Mouse (Mus musculus) heart, adult 8-10 months (tissue): ENCODE results near the gene Cyb5d2. TPM values are rescaled to one million over a fixed set of nuclear protein-coding genes. Genes with fewer than 3 reads are reported as not detected.
"Not testable (repeated sequence)": the region's sequence is repeated elsewhere in the genome, so short reads cannot be mapped to it uniquely, and the experiment has no call there.

ENCODE experiments used
- DNase-seq: peaks from one replicate; pipeline ENCODE4 v3.0.0; 2022; ENCODE audit warnings: low spot score
- total RNA-seq, 4 experiments: library from RNA; stranded (reverse); gene quantifications; 2 replicates each; pipeline ENCODE4 v1.2.4; 2022

Cyb5d2 gene
- total RNA-seq, 4 experiments from 2014 or later: 23.7 to 26.3 (median 25.4) TPM

DNA sequence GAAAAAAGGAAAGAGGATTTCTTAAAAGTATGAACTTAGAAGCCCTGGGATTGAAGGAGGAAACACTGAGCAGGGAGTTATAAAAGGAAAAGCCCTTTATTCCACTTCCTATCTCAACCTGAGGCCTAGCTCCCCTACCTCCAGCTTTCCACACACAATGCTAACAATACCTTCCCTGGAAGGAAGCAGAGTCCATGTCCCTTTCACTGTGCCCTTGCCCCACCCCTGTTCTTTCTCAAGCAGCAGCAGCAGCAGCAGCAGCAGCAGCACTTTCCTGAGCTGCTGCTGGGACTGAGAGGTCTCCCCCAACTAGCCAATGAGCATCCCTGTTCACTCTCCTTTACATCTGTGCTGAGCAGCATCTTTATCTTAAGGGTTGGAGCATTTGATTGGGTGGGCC, 17.0 kb downstream of the Cyb5d2 start:
- DNase-seq: no peak

DNA sequence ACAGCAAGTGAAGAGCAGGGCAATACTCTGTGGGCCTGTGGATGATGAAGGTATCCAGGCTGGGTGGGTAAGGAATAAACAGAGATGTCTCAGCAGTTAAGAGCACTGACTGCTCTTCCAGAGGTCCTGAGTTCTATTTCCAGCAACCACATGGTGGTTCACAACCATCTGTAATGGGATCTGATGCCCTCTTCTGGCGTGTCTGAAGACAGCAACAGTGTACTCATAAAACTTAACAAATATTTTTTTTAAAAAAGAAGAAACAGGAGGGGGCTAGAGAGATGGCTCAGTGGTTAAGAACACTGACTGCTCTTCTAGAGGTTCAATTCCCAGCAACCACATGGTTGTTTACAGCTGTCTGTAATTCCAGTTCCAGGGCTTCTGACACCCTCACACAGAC, 23.3 kb downstream of the Cyb5d2 start:
- not testable (repeated sequence) for DNase-seq

DNA sequence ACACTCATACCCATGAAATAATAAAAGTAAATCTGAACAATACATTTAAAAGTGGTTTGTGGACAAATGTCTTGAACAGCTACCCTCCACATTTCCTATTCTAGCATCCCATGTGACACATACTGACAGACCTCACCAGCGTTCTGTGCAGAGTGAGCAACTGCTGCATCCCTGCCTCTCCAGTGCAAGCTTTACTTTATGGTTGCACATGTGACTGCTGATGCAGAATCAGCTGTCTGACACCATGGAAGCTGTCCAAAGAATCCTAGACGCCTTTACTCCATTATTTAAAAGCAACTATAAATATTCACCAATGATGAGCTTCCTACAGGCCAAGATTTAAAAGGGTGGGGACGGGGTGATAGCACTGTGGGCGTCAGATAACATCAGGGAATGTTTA, 24.5 kb downstream of the Cyb5d2 start:
- DNase-seq: no peak

- no peak for DNase-seq
These were observed 25.1 kb downstream of the Cyb5d2 start for GRCm38 (mm10) chr11:72770816-72771215.

DNA sequence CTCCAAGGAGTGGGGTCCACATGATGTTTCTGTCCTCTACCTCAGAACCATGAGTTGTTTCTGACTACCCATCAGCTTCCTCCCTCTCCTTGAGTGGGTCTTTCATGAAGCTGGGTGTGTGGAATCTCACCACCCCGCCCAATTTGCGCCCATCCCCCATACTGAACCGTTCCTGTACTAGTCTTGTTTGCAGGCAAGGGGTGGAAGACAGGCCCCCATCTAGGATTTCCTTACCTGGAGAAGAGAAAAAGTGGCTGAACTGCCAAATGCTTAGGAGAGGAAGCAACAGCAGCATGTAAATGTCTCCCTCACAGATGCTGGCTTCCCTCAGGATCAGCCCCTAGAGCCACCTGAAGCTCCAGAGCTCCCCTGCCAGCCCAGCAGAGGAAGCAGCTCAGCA, 25.6 kb downstream of the Cyb5d2 start:
- no peak for DNase-seq

DNA sequence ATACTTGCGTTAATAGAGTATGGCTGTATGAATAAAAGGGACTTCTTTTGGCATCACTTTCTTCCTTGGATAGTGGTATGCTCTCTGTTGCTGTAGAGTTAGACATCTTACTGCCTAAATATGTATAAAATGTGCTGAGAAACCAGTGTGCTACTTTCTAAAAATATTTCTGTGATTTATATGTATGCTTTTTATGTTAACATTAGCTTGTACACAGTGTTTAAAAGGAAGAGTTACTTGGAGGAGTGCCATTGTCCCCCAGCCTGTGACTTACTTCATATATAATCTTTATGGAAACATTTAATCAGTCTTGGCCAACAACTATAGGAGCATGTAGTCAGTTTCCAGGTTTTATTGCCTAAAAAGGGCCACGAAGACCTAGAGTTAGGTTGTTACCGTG, 26.9 kb downstream of the Cyb5d2 start:
- DNase-seq: no peak

DNA sequence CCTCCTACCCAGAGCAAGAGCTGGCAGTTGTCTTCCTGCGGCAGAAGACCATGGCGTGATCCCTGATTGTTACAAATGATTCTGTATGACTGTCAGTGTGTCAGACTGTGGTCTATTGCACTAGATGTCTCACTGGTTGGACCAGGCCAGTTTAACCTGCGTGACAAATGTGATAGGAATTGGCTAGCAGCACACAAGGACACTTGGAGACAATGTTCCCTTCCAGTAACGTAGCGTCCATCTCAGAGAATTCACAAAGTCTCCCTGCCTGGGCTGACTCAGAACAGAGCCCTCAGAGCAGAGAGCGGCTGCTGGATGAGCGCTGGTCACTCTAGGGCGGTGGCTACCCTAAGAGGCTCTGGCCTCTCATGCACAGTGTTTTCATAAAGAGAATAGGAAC, 28.2 kb downstream of the Cyb5d2 start:
- DNase-seq: no peak

DNA sequence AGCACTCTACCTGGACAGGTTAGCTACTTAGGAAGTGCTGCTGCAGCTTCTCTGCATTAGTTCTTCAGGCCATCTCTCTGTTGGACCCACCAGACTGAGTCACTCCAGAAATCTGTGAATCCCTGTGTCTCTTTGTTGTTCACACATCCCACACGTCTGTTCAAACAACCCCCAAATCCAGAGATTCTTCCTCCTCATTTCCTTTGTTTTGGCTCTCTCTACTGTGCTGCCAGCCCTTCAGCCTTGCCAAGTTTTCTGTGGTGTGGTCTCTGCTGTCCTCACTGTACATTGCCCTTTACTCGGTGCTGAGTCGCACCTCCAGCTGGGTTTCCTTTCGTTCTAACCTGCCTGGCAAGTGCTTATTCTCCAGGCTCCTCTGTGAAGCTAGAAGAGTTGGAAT, 31.7 kb downstream of the Cyb5d2 start:
- DNase-seq: no peak

DNA sequence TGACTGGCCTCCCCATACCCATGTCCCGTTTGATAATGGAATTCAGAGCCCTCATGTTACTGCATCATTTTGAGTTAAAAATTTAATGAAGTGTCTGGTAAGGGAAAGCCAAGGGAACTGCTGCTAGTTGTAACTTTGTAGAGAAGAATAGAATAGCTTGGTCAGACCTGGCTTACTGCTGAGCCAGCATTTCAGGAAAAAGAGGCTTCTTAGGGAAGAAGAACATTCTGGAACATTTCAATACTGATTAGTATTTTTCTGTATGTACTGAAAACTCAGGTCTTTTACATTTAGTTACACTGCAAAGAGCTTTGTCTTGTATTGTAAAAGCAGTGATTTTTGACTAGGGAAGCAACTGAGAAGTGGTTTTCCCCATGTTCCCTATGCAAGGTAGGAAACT, 35.2 kb downstream of the Cyb5d2 start:
- DNase-seq: no peak

GRCm38 (mm10) chr11:72759581-72759980, 36.4 kb downstream of the Cyb5d2 start:
- DNase-seq: no peak

DNA sequence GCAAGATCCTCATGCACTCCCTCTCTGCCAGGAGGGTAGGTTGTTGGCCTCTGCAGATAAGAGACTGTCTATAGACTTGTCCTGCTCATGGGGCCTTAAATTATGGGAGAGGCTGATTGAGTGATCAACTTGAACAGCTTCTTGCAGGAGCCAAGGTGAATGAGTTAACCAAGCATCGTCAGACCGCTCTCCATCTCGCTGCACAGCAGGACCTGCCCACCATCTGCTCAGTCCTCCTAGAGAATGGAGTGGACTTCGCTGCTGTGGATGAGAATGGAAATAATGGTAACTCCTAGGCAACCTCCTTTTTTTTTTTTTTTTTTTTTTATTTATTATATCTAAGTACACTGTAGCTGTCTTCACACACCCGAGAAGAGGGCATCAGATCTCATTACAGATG, 37.6 kb downstream of the Cyb5d2 start:
- no peak for DNase-seq

DNA sequence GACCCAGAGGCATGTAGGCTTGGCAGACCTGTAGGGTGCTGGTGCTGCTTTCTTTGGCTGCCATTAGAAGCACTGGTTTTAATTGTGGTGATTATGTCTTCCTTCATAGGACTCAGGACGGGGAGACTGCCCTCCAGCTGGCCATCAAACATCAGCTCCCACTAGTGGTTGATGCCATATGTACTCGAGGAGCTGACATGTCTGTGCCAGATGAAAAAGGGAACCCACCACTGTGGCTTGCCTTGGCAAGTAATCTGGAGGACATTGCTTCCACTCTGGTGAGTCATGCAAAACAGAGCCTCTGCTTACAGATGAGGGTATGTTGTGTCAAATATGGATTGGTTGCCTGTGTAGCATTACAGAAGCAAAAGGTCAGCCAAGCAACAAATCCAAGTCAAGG, 44.0 kb downstream of the Cyb5d2 start:
- peak; percentile 10 for DNase-seq

DNA sequence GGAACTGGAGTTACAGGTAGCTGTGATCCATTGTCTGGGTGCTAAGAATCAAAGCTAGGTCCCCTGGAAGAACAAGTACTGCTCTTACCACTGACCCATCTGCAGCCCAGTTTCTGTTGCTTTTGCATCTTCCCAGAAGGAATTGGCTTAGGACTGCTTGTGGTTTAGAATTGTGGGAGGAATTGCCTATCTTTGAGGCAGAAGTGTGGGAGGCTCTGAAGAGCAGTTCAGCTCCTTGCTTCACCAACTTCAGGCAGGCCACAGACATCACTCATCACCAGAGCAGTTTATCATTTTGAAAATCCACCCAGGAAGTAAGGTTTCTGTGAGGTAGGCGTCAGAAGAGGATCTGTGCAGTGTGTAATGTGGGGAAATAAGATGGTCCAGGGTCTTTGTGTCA, 56.9 kb downstream of the Cyb5d2 start:
- DNase-seq: no peak

- DNase-seq: not testable (repeated sequence)
These were observed 58.4 kb downstream of the Cyb5d2 start for GRCm38 (mm10) chr11:72737517-72737916.

DNA sequence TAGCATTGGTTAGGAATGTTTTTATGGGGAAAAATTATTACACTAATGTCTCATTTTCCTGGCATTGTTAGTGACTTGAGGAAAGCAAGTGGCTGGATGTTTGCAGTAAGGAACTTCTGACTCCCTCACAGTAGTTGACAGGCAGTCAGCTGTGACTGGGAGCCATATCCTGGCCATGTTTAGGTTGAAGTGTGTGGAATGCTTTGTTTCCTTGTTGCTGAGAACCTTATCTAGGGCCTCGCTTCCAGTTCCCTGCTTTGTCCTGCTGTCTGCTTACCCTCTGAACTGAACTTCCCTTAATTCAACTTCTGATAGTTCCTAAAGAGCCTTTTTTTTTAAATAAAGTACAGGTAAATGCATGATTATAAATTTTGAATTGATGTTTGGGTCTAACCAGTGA, 59.6 kb downstream of the Cyb5d2 start:
- no peak for DNase-seq

GRCm38 (mm10) chr11:72735519-72735860, 60.5 kb downstream of the Cyb5d2 start:
- DNase-seq: no peak

- DNase-seq: peak; percentile 85
These were observed 61.0 kb downstream of the Cyb5d2 start for GRCm38 (mm10) chr11:72734840-72735518.

DNA sequence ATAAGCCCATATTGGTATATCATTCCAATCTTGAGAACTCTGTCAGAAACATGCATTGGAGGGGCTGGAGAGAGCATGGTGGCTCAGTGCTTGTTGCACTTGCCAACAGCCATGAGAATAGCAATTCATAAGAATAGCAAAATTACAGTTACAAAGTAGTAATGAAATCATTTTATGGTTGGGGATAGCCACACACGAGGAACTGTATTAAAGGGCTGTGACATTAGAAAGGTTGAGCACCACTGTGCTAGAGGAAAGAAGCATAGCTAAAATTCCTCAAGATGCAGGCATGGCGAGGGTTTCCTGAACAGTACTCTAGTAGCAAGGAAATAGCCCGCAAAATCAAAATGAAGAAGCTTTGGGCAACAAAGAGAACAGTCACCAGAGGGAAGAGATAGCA, 62.2 kb downstream of the Cyb5d2 start:
- DNase-seq: no peak

Other genes with a start within 250 kb of the Cyb5d2 start
- gene Spns3, start 245.6 kb downstream of the Cyb5d2 start, total RNA-seq: under 1 TPM in 1 of 4 experiments, not detected in 3; 0.14 TPM
- gene Ube2g1, start 188.9 kb downstream of the Cyb5d2 start, total RNA-seq: 10 to 100 TPM; 52.5 to 66.4 (median 60.5) TPM
- 10 to 100 TPM; 13.8 to 14.8 (median 14.3) TPM for gene Ankfy1, start 106.1 kb downstream of the Cyb5d2 start, total RNA-seq
- gene Zzef1, start 84 bp upstream of the Cyb5d2 start, total RNA-seq: 10 to 100 TPM; 17.5 to 19.3 (median 18.8) TPM
- 10 to 100 TPM in 3 of 4 experiments, 1 to 10 TPM in 1; 9.5 to 12.4 (median 11.2) TPM for gene Atp2a3, start 165.0 kb upstream of the Cyb5d2 start, total RNA-seq
- under 1 TPM; 0.35 to 0.49 (median 0.43) TPM for gene P2rx1, start 203.0 kb upstream of the Cyb5d2 start, total RNA-seq
- gene Camkk1, start 222.9 kb upstream of the Cyb5d2 start, total RNA-seq: under 1 TPM; 0.53 to 0.84 (median 0.74) TPM